Mouse (Mus musculus): Measurements from ENCODE around the gene Ovol2.

The Ovol2 gene

DNA sequence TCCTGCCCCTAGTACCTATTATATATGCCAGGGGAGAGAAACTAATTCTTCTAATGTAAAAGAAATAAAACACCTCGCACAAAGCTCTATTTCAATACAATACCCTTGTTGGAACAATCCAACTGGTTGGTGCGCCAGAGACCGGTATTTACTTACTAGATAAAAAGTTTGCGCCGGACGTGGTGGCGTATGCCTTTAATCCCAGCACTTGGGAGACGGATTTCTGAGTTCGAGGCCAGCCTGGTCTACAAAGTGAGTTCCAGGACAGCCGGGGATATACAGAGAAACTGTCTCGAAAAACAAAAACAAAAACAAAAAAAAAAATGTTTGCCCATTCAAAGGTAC is 62.7 kb downstream of the Ovol2 start:
- ATAC-seq (ENCODE audit: insufficient number of reproducible peaks, low FRiP score, low TSS enrichment) = no peak

DNA sequence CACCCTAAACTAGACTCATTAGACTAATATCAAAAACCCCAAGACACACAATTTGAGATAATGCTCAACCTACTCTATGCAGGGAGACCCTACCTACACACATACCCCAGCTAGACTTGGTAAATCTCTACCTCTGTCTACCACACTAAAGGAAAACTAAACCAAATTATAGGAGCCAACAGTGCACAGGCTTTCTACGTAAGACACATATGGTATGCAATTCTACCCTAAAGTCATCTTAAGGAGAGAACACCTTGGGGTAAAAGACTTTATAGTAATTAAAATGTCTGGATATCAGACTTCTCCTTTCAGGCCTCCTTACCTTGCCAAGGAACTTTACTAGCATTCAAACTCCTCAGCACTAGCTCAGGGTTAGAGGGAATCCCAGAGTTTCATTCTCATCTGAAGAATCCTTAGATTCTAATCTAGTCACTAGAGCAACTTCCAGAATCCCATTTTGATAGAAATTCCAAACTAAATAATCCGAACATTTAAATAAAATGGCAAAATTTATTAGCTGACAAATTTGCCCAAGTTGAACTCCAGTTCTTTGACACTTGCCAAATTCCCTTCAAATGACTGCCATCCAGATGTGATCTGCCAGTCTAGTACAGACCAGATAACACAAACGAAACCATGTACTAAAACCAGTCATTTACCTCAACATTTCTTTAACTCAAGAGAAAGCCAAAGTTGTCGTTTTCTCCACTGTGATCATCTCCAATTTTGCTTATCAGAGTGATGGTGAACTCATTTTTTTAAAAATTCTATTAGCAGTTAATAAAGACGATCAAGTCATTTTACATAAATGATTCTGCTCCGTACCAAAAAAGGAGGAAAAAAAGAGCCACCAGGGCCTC is 63.3 kb downstream of the Ovol2 start:
- no peak for ATAC-seq (ENCODE audit: insufficient number of reproducible peaks, low FRiP score, low TSS enrichment)

DNA sequence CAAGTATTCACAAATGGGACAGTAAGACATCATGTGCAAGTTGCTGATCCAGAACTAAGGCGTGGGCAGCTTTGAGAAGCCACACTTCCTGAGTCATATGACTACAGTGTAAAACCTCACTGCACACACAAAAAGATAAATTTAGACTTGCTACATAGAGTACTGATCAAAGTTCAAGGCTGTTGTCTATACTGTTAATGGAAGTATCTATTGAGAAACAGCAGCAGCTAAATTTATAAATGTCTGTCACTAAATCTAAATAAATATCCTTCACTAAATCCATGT is 64.3 kb downstream of the Ovol2 start:
- no peak for ATAC-seq (ENCODE audit: insufficient number of reproducible peaks, low FRiP score, low TSS enrichment)

DNA sequence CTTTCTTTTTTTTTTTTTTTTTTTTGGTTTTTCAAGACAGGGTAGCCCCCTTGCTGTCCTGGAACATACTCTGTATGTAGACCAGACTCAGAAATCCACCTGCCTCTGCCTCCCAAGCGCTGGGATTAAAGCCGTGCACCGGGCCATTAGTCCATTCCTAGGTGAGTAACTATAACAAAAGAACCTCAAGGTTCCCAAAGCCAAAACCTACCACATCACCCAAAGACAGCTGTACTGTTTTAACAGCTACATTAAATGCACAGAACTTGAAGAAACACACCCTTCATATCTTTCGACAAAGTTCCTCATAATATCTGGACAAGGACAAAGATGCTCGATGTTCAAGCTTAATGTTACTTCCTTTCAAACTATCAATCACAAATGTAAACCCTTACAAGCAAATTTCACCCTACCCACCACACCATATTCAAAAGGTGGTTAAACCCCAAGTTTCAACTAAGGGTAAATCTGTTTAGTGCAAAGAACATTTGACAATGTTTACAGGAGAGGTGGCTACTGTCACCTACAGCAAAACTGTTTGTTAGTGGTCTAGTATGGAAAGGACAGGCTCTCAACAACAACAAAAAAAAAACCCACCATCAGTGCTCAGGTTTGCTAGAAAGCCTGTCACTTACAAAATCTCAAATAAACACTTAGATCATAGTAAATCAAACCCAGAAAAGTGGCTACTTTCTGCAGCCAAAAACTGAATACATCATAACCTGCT is 64.8 kb downstream of the Ovol2 start:
- ATAC-seq (ENCODE audit: insufficient number of reproducible peaks, low FRiP score, low TSS enrichment) = no peak

DNA sequence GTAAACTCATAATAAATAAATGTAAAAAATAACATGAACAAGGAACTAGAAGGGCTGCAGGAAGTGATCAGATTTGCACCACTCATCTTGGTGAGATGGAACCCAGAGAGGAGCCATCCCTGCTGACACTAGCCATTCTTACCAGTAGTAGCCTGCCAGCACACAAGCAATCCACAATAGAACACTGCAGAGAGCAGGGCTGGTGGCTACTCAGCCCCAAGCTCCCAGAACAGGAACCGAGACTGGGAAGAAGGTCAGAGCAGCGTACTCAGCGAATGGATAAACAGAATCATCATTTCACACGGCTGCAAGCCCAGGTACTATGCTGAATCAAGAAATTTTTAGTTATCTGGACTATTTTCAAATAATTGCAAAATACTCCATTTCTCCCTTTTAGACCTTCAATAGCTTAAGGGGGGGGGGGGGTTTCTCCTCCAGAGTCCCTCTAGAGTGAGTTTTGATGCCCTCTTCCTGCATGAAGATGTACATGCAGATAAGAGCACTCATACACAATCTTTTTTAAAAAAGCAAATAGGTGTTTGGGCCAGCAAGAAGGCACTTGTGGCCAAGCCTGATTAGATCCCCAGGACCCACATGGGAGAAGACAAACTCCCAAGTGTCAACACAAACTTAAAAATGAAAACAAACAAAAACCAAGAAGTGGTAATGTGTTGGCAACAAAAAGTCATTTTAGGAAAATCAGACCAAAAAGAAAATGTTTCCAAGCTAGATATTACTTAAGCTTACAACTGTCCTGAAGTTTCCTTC is 65.8 kb downstream of the Ovol2 start:
- no peak for ATAC-seq (ENCODE audit: insufficient number of reproducible peaks, low FRiP score, low TSS enrichment)

DNA sequence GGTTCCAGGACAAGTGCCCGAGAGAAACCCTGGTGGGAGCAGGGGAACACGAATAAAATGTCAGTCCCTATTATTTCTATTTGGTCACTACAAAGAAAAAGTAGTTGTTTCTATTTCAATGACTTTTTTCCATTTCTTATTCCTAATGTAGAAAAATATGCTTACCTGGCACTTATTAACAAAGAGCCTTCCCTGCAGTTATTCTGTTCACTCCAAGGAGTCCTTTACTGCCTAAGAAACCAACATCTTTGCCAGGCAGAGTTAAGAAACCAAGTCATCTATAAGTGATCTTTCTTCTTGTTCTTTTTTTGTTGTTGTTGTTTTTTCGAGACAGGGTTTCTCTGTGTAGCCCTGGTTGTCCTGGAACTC is 66.8 kb downstream of the Ovol2 start:
- ATAC-seq (ENCODE audit: insufficient number of reproducible peaks, low FRiP score, low TSS enrichment) = no peak

DNA sequence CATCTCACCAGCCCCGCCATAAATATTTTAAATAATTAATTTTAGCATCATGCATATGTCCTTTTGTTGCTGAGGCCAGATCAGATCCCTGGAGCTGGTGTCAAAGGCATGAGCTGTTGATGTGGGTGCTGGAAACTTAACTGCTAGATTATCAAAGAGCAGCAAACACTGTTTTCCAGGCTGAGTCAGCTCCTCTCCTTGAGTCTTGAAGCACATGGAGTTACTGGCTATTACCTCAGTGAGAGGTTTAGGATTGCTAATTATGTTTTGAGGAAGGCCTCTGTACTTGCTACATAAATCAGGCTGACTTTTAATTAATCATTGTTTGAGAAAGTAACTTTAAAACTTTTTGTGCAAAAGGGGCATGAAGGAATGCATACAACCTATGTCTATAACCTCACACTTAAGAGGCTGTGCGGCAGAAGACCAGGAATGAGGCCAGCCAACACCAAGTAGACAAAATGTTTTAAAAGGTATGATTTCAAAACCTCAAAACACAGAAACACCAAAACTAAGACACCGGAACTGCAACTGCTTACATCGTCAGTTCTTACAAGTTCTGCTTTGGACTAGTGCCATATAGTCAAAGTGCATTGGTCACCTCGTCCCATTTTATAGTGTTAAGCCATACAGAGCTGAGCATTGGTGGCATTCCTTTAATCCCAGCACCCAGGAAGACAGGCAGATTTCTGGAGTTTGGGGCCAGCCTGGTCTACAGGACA is 67.4 kb downstream of the Ovol2 start:
- no peak for ATAC-seq (ENCODE audit: insufficient number of reproducible peaks, low FRiP score, low TSS enrichment)

DNA sequence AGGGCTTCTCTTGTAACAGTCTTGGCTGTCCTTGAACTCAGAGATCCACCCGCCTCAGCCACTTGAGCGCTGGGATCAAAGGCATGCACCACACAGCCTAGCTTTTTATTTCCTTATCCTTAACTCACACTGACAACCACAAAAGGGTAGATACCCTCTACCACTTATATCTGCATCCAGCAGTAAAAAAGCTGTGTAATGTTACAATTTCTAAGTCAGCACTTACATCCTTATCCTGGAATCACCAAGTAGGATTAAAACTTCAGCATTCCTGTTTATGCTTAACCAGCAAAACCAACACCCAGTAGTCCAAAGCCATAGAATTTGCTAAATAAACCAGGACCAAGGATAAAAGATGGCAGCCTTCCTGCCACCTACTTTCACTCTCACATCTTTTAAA is 69.1 kb downstream of the Ovol2 start:
- ATAC-seq (ENCODE audit: insufficient number of reproducible peaks, low FRiP score, low TSS enrichment) = no peak

Data from cerebellum, adult (tissue).